Mouse (Mus musculus) brain, adult 2 months (tissue): Measurements from ENCODE around the gene Fkbp5.
A peak's percentile ranks its signal among the peaks of the same experiment; 100 is the strongest.

Experiments used
- DNase-seq: peaks from one replicate; pipeline ENCODE4 v3.0.0; 2011; ENCODE audit warnings: low read depth, low spot score

Gene Fkbp5

DNA sequence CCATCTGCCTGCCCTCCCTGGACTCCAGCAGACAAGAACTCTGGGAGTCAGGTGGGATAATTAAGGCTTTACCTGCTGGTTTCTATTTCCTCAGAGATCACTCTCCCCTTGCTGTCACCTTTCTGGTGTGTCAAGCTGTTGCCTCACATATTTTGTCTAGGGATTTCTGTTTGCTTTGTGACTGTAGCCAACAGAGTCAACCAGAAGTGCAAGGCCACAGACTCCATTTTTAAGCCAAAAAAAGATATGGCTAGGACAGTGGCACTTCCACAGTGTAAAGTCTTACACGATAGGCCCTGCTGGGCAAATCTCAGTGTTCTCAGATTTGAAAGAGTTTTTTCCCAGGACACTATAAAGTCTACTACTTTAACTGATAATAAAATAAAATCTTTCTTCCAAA, 56.9 kb downstream of the Fkbp5 start:
- DNase-seq: no peak

DNA sequence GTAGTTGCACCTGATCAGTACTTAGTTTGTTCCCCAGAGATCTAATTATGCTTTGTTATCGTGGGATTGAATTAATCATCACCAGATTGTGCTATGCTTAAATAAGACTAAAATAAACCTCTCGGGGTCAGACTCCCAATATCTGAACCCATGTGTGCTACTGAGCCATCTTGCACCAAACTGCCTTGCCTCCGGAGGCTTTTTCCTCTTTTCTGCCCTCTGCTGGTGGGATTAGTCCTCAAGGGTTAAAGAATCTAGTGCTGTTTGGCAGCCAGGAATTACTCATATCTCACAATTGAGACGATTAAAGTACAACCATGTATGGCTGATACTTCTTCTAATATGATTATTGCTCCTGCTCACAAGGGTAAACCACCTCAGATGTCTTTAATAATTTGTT, 62.2 kb downstream of the Fkbp5 start:
- DNase-seq: peak; percentile 46

DNA sequence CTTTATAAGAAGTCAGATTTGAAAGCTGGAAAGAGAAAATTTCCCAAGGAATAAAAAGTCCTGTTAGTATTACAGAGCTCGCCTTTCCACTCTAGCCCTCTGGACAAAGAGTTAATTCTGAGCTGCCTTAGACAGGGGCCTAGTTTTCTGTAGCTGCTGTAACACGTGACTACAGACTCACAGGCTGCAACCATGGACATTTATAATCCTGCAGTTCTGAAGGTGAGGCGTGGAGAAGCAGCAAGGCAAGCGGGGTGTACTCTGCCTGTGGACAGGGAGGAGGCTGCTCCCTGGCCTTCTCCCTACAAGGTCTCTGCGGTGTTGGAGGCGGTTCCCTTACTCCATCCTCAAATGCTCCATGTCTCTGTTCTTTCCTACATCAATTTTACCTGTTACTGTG, 64.4 kb downstream of the Fkbp5 start:
- DNase-seq: peak; percentile 16

DNA sequence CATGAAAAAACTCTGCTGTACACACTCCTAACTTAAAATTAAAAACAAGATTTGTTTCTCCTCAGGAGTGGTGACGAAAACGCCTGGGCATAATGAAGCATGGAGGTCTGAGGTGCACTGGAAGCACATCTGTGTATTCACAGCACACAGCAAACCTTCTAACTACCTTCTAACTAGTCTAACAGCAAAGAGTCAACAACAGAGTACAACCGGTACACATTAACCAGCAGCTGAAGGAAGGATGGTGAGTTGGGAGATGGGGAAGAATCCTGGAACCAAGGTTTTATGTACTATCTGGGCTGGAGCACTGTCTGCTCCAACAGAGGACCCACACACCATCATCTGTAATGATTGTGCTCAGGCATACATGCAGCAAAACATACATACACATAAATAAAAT, 65.4 kb downstream of the Fkbp5 start:
- no peak for DNase-seq

DNA sequence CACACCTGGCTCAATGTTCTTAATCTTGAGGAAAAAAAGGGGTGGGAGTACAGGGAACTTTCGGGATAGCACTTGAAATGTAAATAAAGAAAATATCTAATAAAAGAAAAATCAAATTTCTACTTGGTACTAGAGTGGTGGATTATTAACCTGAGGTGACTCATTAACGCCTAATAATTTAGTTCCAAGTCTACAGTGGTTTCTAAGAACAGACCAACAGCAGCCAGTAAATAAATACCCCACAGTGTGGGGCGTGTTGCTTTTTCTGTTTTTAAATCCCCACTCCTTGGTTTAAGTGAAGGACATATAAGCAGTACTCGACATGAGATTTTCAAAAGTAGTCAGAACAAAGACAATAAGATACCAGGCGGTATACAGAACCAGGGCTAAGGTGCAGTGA, 65.8 kb downstream of the Fkbp5 start:
- no peak for DNase-seq

DNA sequence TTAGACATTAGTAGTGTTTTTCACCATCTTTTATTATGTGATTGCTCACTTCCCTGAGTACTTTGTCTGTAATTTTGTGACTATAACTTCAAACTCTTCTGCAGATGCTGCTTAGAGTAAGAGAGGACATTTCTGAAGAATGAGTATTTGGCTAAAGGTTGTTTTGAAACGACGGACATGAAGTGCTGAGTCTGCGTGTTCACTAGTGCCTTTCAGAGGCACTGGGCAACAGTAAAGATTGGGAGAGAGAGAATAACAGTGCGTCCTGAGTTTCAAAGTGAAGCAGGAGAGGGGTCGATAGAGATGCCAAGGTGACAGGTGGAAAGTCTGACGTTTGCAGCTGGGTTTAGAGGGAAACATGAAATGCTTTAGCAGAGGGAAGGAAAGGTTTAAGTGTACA, 69.1 kb downstream of the Fkbp5 start:
- DNase-seq: no peak

DNA sequence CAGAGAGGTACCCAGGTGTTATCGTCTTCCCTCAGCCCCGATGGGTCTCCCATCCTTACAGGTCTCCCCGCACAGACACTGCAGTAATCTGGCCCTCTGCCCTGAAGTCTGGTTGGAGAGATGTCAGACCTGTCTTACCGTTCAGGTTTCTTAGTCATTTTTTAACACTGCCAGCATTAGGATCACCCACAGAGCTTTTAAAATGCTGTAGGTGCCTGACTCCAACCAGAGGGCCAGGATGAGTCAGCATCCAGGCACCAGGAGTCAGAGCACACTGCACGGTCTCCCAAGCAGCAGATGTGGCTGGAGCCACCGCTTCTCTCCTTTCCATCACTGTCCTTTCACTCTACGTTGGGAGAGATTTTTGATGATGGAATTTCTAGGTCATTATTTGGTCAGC, 69.5 kb downstream of the Fkbp5 start:
- DNase-seq: peak; percentile 55

DNA sequence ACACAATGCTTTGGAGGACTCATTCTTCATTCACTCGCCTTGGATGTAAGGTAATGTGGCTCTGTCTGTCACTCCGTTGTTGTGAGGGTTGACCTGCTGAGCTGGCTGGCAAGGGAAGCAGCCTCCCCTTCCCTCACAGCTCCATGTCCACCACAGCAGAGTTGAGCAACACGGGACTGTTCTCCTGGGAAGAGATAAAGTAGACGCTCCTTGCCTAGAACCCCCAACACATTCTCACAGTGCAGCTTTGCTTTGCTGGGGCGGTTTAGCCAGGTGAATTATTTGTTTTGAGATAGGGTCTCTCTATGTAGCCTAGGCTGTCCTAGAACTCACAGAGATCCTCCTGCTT, 70.5 kb downstream of the Fkbp5 start:
- DNase-seq: no peak

DNA sequence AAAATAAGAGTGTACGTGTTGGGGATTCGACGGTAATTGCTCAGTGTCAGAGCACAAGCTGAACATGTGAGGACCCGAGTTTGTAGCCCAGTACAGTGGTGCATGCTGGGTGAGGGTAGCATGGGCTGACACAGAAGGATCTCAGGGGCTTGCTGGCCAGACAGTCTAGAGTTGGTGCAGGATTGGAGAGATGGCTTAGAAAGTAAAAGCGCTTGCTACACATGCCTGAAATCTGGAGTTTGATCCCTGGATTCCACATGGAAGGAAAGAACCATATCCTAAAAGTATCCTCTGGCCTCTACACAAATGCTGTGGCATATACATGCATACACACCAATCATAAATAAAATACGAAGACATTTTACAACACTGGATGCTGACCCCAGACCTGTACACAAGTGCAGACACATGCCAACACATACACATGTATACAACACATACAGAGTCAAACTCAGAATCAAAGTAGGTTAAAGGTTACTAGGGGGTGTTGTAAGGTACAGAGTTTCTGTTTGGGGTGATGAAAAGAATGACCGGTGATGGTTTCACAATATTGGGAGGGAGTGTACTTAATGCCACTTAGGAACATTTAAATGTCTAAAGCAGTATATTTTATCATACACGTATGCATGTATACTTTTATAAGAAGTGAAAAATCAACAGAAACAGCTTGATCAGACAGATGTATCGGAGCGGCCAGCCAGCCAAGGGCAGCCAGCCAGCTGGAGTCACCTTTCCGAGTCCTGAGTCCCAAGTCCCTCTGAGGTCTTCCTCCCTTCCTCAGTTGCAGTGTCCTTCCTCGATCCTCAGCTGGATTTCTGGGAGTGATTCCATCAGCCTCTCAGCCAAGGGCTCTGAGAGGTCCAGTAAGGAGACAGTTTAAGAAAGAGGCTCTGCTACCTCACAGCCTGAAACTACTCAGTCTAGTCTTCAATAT, 71.2 kb downstream of the Fkbp5 start:
- DNase-seq: no peak

DNA sequence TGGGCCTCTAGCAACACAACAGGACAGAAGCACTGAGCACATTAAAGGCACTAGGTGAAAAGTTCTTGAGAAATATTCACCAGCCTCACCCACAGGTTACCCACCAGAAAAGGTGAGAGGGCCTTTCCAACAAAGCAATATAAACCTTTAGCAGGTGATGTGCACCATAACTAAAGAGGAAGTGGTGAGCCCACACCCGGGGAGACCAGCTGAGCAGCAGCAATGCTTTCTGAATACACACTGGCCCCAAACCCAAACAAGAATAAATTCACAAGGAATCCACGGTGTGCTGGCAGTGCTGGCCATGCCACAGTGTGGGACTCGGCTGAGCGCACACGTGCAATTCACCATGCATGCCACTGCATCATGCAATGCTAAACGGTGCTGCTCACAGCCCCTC, 74.7 kb downstream of the Fkbp5 start:
- no peak for DNase-seq

DNA sequence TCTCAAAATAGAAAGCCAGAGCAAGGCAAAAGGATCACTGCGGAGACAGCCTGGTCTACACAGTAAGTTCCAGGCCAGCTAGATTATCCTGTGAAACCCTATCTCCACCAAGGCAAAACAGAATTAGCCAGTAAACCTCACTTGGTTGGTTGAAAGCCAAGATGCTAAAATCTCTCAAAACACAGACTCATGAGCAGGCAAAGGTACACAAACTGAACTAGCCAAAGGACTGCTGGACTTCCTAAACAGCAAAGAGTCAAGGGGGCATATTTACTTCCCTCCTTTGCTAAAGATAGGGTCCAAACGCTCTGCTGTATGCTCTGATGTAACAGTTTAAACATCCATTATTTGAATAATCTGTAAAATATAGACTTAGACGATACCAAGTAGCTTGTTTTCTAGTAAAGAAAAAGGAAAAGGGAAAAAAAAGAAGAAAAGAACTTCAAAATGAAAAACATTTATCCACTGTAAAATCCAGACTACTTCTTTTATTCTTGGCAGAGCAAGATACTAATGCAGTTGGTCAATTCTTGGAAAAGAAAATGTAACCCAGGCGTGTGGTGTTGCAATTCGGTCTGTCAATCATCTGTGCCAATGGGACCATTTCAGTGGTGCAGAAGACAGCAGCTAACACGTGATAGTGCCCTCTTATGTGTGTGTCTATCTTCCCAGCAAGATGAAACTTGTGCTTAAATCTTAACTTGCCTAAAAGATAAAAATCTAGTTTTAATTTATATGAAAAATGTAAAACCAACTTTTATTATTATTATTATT, 78.8 kb downstream of the Fkbp5 start:
- no peak for DNase-seq

DNA sequence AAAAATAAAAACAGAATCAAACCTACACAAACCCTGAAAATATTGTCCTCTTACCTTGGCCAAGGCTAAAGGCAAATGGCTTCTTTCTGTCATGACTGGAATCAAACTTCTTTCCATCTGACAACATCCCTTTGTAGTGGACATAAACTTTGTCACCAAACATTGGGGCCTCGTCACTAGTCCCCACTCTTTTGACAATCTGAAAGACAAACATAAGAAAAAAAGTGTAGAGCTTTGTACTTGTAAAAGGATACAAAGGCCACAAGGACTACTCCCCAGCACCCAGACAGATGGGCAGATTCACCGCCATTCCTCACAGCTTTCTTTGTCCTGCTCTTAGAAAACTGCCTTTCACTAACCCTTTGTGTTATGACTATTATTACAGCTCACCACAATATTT, 79.4 kb downstream of the Fkbp5 start:
- no peak for DNase-seq

DNA sequence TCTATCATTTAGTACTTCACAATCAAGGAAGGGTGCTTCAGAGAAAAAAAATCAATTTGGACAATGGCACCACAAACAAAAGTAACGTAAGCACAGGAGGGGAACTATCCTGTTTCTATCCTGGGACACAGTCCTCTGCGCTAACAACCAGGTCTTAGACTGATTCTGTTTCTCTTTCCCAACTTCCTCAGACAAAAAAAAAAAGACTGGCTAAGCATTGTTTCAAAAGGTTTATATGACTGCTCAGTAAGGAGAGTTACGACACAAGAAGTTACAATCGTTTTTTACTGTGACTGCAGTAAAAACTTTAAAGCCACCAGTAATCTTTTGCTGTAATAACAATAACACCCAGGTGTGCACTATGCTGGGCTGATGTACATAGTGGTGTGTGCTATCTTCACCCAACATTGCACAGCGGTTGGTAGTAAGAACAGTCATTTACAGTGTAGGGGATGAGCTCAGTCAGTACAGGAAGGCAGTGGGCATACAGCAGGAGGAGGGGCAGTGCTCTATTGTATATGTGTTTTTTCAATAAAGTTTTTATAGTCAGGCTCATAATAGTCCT, 82.3 kb downstream of the Fkbp5 start:
- no peak for DNase-seq

DNA sequence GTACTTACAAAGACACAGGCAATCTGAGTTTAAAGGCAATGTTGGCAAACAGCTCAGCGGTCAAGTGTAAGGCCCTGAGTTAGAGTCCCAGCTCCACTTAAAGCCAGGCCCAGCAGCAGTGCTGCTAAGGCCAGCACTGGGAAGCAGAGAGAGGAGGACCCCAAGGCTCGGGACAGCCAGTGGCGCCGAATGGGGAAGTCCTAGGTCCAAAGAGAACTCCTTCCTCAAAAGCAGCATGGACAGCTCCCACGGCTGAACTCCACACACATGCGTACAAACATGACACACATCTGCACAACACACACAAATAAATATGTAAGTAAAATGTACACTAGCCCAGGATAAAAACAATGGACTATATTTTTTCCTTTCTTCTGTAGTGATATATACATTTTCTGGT, 84.3 kb downstream of the Fkbp5 start:
- no peak for DNase-seq

DNA sequence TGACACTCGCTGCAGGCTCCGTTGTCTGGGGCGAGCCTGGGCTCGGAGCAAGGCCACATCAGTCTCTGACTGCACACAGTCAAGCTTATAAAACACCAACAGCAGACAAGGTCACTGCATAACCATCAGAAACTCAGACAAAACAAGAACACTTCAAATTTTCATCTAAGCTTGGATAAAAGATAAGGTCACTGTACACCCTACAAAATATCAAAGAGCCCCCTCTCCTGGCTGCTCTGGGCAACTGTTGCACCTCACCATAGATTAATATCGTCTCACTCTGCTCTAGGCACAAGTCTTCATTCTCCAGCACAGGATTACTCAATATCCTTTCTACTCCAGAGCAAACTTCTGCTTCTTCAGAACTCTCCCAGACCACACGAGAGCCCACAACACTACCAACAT, 85.4 kb downstream of the Fkbp5 start:
- DNase-seq: peak; percentile 22

DNA sequence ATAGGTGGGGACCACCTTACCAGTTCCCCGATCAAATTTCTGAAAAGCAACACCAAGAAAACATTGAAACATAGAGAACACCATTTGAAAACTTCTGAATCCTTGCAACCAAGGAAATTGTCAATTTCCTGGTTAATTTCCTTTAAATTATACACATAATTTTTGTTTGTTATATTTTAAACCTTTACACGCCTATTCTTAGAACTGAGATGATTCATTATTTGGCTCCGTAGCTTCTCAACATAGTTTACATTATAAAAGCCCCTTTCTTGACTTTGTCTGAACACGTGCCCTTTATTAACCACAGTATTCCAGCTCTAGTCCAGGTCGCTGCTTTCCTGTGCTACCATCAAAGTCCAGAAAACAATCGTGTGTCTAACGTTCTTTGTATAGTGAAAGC, 86.3 kb downstream of the Fkbp5 start:
- no peak for DNase-seq

DNA sequence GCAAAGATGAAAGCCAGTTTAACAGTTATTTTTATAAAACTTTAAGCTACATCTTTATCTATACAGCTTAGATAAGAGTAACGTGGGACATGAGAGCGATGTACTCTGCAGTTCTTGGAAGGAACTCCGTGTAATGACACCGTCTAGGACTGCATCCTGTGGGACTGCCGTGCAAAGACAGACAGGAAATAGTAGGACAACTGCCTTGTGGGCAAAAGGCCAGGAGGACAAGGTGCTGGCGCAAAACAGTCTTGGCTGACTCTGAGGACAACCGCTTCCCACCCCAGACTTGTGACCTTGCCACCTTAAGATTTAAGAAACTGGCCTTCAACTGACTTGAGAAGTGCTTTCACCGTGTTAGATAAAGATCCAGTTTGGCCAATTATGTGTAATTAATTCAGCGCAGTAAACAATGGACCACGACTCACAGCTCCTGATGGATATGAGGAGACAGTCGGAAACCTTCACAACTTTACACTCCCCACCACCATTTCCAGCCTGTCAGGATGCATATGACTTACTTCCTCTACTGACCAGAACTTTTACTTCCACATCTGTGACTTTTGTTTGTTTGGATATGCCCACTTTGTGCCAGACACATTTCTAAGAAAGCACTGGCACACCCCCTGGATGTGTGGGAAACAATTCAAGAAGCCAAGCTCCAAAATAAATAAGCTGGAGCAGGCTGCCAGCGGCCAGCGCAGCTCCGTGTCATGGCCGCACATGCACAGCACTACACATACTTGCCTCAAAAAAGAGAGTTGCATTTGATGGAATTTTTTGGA, 88.7 kb downstream of the Fkbp5 start:
- DNase-seq: peak; percentile 15

DNA sequence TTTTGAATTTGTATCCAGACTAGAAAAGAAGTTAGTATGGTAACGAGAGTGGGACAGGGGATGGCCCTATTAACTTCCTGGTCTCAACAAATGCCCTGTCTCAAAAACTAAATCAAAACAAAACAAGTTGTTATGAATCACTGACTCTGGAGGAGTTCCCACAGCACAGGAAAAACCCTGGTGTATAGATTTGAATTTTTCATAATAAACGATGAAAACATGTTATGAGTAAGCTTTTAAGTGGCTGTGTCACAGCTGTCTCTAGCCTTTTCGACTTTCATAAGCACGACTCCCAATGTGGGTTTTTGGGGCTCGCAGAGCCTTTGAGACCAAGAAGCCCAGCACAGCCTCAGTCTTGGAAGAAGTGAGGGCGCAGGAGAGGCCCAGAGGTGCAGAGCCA, 89.7 kb downstream of the Fkbp5 start:
- DNase-seq: no peak

DNA sequence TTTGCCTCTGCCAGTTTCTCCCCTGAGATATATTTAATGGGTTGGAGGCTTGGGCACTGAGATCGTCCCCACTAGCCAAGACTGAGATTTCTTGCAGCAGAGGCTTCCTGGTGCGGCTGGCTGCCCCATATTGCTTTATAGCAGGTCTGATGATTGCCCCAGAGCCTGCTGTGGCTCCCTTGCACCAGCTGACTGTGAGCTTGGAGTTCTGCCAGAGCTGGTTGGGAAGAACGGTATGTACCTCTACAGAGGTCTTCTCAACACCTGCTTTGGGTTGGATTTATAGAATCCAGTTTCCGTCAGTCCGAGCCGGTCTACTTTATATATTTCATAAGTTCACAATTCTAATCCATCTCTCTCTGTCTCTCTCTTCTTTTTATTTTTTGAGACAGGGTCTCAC, 93.0 kb downstream of the Fkbp5 start:
- peak; percentile 43 for DNase-seq

DNA sequence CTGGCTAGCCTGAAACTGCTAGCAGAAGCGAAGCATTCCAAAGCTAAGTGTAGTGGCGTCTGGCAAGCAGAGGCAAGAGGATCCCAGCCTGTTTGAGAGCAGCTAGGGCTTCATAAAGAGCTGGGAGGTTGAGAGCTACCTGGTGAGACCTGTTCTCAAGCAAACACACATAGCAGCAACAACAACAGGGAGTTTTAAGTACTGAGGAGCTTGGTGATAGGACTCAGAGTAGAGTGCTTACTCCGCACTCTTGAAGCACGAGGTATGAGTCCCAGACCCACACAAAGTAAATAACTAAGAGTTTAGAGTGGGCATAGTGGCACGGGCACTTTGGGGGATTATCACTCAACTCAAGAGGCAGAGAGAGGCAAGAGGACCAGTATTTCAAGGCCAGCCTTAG, 96.3 kb downstream of the Fkbp5 start:
- DNase-seq: no peak

DNA sequence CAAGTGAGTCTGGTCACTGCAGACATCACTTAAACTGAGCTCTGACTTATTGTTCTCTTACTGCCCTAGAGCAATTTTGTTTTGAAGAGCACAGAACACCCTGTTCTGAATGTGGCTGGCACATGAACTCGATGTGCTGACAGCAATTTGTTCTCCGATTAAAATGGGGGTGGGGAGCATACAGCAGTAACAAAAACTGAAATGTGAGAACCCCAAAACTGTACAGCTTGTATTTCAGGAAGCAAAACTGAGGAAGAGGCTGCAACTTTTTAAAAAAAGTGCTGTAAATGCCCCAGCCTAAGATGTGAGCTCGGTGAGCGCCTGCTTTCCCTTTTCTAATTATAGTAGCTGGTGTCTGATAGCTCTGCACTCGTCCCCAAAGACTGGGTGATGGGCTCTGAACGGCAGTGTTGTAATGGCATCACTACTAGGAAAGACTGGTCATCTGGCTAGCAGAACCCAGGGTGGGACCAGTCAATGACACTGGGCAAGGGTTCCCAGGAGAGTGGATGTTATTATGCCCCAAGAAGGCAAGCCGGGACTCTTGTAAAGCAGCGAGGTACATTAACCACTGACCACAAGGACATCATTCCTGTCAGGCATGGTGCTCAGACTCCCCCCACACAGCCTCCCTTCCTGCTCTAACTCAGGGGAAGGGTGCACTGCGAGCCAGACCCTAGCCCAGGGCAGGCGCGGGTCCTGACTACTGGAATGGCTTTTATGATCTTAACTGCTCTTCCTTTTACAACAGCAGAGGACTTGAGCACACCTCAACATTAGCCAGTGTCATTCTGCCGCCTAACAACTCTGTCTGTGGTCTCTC, 96.9 kb downstream of the Fkbp5 start:
- DNase-seq: peak; percentile 52
